Mouse (Mus musculus) bone marrow macrophage, adult 2 months (primary cell): ENCODE measurements around the gene Slc35f4.

Experiments
- CTCF ChIP-seq: IDR thresholded peaks from 2 replicates; pipeline ENCODE4 v1.5.1; 2012; ENCODE audit warnings: low read depth, mild to moderate bottlenecking, low read length, moderate library complexity
- POLR2A ChIP-seq: IDR thresholded peaks from 2 replicates; pipeline ENCODE4 v1.6.1; 2012; ENCODE audit warnings: mild to moderate bottlenecking, low read depth, low read length, borderline replicate concordance

DNA sequence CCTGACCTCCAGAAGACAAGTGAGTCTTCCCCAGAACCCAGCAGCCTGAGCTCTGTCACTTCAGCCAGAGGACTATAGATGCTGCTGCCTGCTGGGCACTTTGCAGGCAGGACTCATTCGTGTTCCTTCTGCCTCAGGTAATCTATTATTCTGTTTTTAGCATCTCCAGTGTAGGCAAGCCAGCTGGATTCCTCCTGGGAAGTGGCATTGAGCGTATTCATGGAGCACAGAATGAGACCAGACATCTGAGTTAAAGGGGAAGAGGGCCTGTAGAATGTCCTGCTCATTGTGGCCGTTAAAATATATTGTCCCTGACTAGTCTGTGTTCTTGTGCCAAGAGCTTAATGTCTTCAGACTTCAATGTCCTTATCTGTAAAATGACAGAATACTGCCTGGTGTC lies 72.1 kb downstream of the Slc35f4 start:
- TF ChIP-seq CTCF (no peak), POLR2A (no peak)
